Mouse (Mus musculus): ENCODE measurements at regions not wholly inside any gene's neighbourhood (a gene's known extent, or its start where the extent isn't known, plus 50 kb on each side); places are given as distances from the start of the nearest gene placed in this dataset.

GRCm38 (mm10) chr9:50142756-50143155 is 202.0 kb downstream of the Rpl10-ps3 start:
- TF ChIP-seq CTCF (IDR thresholded peaks at IDR 0.05; ENCODE audit: borderline replicate concordance, extremely low read depth, insufficient read depth, insufficient read length): no peak
- no peak for TF ChIP-seq POLR2A (IDR thresholded peaks at IDR 0.05; ENCODE audit: borderline replicate concordance, extremely low read depth, insufficient read depth, insufficient read length, poor library complexity, severe bottlenecking)

Measured in brain, embryonic 14.5 days (tissue).